Mouse (Mus musculus) liver, embryonic 16.5 days (tissue): ENCODE results near the gene Arl10. TPM values are rescaled to one million over a fixed set of nuclear protein-coding genes. Genes with fewer than 3 reads are reported as not detected.

ENCODE experiments used
- ATAC-seq: fragments of 200-750 bp; cut with Nextera tagmentation; 2 replicates; pipeline ENCODE4 v1.8.0; 2017; ENCODE audit warnings: low read depth, mild to moderate bottlenecking, moderate number of reproducible peaks, moderate library complexity
- H3K27ac ChIP-seq: fragments of 300-500 bp; sonication (generic); 2 replicates; pipeline ENCODE4 v1.5.1; 2014; ENCODE audit warnings: mild to moderate bottlenecking, low read length
- H3K27me3 ChIP-seq: fragments of 300-500 bp; sonication (generic); 2 replicates; pipeline ENCODE4 v1.6.1; 2014; ENCODE audit warnings: low read depth, low read length, mixed read lengths; ENCODE audit not compliant: control insufficient read depth, insufficient read depth
- H3K36me3 ChIP-seq: fragments of 300-500 bp; sonication (generic); 2 replicates; pipeline ENCODE4 v1.6.1; 2014; ENCODE audit warnings: mild to moderate bottlenecking; ENCODE audit not compliant: control insufficient read depth, insufficient read depth
- H3K4me1 ChIP-seq: fragments of 300-500 bp; sonication (generic); 2 replicates; pipeline ENCODE4 v1.6.1; 2014; ENCODE audit warnings: low read depth, low read length, mixed read lengths; ENCODE audit not compliant: control insufficient read depth
- H3K4me2 ChIP-seq: fragments of 300-500 bp; sonication (generic); 2 replicates; pipeline ENCODE4 v1.6.1; 2014; ENCODE audit warnings: low read depth, low read length, mixed read lengths
- H3K4me3 ChIP-seq: fragments of 300-500 bp; sonication (generic); 2 replicates; pipeline ENCODE4 v1.5.1; 2014; ENCODE audit warnings: low read depth, mild to moderate bottlenecking, low read length
- H3K9ac ChIP-seq: fragments of 300-500 bp; sonication (generic); 2 replicates; pipeline ENCODE4 v1.6.1; 2014; ENCODE audit warnings: low read depth, low read length
- H3K9me3 ChIP-seq: fragments of 300-500 bp; sonication (generic); replicated peaks from 2 replicates; pipeline ENCODE4 v1.6.1; 2016; ENCODE audit warnings: low read length; ENCODE audit not compliant: control insufficient read depth
- WGBS: fragments of 180-500 bp; shearing (Covaris S2); extraction: QIAGEN DNeasy Blood & Tissue Kit; methylation state at CpG from one replicate; pipeline ENCODE4 v1.1.7; 2014; ENCODE audit not compliant: insufficient replicate concordance; 5-methylcytosine and 5-hydroxymethylcytosine counted together
- polyA plus RNA-seq: library from polyadenylated mRNA; unstranded; fragments of >200 nt; fragmentation: Nextera tagmentation; extraction: Ambion mirVana; gene quantifications from 2 replicates; pipeline ENCODE4 v1.2.1, GENCODE M21; 2015

The Arl10 gene
- polyA plus RNA-seq = 7.6 and 8.4 TPM in 2 replicates

- Histone ChIP-seq H3K4me1 (peaks cover 16% of the 10 kb centered on the region), H3K9ac (peak within 1 kb of the TSS; percentile 79), H3K4me3 (peak within 1 kb of the TSS; percentile 81), H3K27me3 (no peaks in the 10 kb centered on the region), H3K36me3 (no peaks in the 10 kb centered on the region), H3K4me2 (peak within 1 kb of the TSS; percentile 91), H3K27ac (peak within 1 kb of the TSS; percentile 47; the same call in 1 of the 2 replicates), H3K9me3 (no peaks in the 10 kb centered on the region)
- ATAC-seq = peak; percentile 80
- WGBS = under 1% methylated on average over 55 of the region's 55 CpGs
Observed at GRCm38 (mm10) chr13:54574854-54575481, at the start of gene Arl10. Arl10 (plus strand) TSS chr13:54575015.

GRCm38 (mm10) chr13:54527140-54527539 lies 47.7 kb upstream of the Arl10 start:
- no peak overlapping the region for H3K4me3 ChIP-seq
- H3K4me1 ChIP-seq = no peaks in the 10 kb centered on the region
- no peaks in the 10 kb centered on the region for H3K27me3 ChIP-seq
- no peaks in the 10 kb centered on the region for H3K9me3 ChIP-seq
- 75% methylated on average over 6 of the region's 6 CpGs for WGBS
- no peak overlapping the region for H3K9ac ChIP-seq
- no peak overlapping the region for H3K4me2 ChIP-seq
- no peak for ATAC-seq
- 0 out of 2 replicates have a peak, but pooled peaks cover 5% of the 10 kb centered on the region for H3K36me3 ChIP-seq
- no peak overlapping the region for H3K27ac ChIP-seq

- no peaks in the 10 kb centered on the region for H3K36me3 ChIP-seq
Observed at GRCm38 (mm10) chr13:54532134-54532533, 42.7 kb upstream of the Arl10 start.

GRCm38 (mm10) chr13:54548036-54548435 lies 26.8 kb upstream of the Arl10 start:
- H3K4me1 ChIP-seq = no peaks in the 10 kb centered on the region
- no peaks in the 10 kb centered on the region for H3K27me3 ChIP-seq
- 71% methylated on average over 7 of the region's 7 CpGs for WGBS
- no peak for ATAC-seq
- no peak overlapping the region for H3K4me3 ChIP-seq
- H3K27ac ChIP-seq = no peak overlapping the region
- H3K9ac ChIP-seq = no peak overlapping the region
- peaks cover 6% of the 10 kb centered on the region; the same call in 1 of the 2 replicates for H3K36me3 ChIP-seq
- no peak overlapping the region for H3K4me2 ChIP-seq
- H3K9me3 ChIP-seq = no peaks in the 10 kb centered on the region

More at GRCm38 (mm10) chr13:54532134-54532533, 42.7 kb upstream of the Arl10 start:
- no peak overlapping the region for H3K9ac ChIP-seq
- no peak overlapping the region for H3K27ac ChIP-seq
- no peaks in the 10 kb centered on the region for H3K27me3 ChIP-seq
- H3K4me3 ChIP-seq = no peak overlapping the region
- no peak for ATAC-seq
- no peak overlapping the region for H3K4me2 ChIP-seq
- no peaks in the 10 kb centered on the region for H3K4me1 ChIP-seq
- H3K9me3 ChIP-seq = no peaks in the 10 kb centered on the region

GRCm38 (mm10) chr13:54556176-54556575 lies 18.6 kb upstream of the Arl10 start:
- Histone ChIP-seq H3K9me3 (no peaks in the 10 kb centered on the region), H3K27ac (no peak overlapping the region), H3K9ac (no peak overlapping the region), H3K27me3 (no peaks in the 10 kb centered on the region), H3K4me1 (no peaks in the 10 kb centered on the region), H3K4me2 (no peak overlapping the region), H3K36me3 (peaks cover 21% of the 10 kb centered on the region), H3K4me3 (no peak overlapping the region)
- ATAC-seq = no peak
- WGBS = 85% methylated on average over 9 of the region's 9 CpGs

- Histone ChIP-seq H3K27ac (no peak overlapping the region), H3K4me2 (no peak overlapping the region), H3K4me3 (no peak overlapping the region), H3K4me1 (no peaks in the 10 kb centered on the region), H3K27me3 (no peaks in the 10 kb centered on the region), H3K9ac (no peak overlapping the region), H3K36me3 (peaks cover 24% of the 10 kb centered on the region), H3K9me3 (no peaks in the 10 kb centered on the region)
- 74% methylated on average over 3 of the region's 3 CpGs for WGBS
- no peak for ATAC-seq
Observed at GRCm38 (mm10) chr13:54556796-54557195, 18.0 kb upstream of the Arl10 start.

GRCm38 (mm10) chr13:54557652-54558051 lies 17.2 kb upstream of the Arl10 start:
- Histone ChIP-seq H3K4me2 (no peak overlapping the region), H3K9me3 (no peaks in the 10 kb centered on the region), H3K27ac (no peak overlapping the region), H3K4me1 (no peaks in the 10 kb centered on the region), H3K9ac (no peak overlapping the region), H3K27me3 (no peaks in the 10 kb centered on the region), H3K36me3 (peaks cover 24% of the 10 kb centered on the region), H3K4me3 (no peak overlapping the region)
- whole genome bisulfite sequencing = 95% methylated on average over 1 of the region's 1 CpGs
- no peak for ATAC-seq

- WGBS = 74% methylated on average over 2 of the region's 2 CpGs
- no peak overlapping the region for H3K27ac ChIP-seq
- no peaks in the 10 kb centered on the region for H3K27me3 ChIP-seq
- H3K9me3 ChIP-seq = no peaks in the 10 kb centered on the region
- no peak for ATAC-seq
- H3K36me3 ChIP-seq = peaks cover 24% of the 10 kb centered on the region
- no peak overlapping the region for H3K9ac ChIP-seq
- H3K4me1 ChIP-seq = peaks cover 9% of the 10 kb centered on the region
- H3K4me3 ChIP-seq = no peak overlapping the region
- no peak overlapping the region for H3K4me2 ChIP-seq
Observed at GRCm38 (mm10) chr13:54559656-54560055, 15.2 kb upstream of the Arl10 start.

GRCm38 (mm10) chr13:54560608-54561007 lies 14.2 kb upstream of the Arl10 start:
- H3K27ac ChIP-seq = no peak overlapping the region
- H3K9ac ChIP-seq = no peak overlapping the region
- H3K4me2 ChIP-seq = no peak overlapping the region
- no peaks in the 10 kb centered on the region for H3K27me3 ChIP-seq
- peaks cover 13% of the 10 kb centered on the region for H3K4me1 ChIP-seq
- H3K4me3 ChIP-seq = no peak overlapping the region
- no peak for ATAC-seq
- H3K9me3 ChIP-seq = no peaks in the 10 kb centered on the region
- peaks cover 24% of the 10 kb centered on the region for H3K36me3 ChIP-seq
- WGBS = 87% methylated on average over 7 of the region's 7 CpGs
